Mouse (Mus musculus) embryonic facial prominence, embryonic 14.5 days (tissue): ENCODE data around the gene Mthfd1l. TPM values are rescaled to one million over a fixed set of nuclear protein-coding genes. Genes with fewer than 3 reads are reported as not detected.

ENCODE experiments used
- ATAC-seq: fragments of 200-750 bp; cut with Nextera tagmentation; 2 replicates; pipeline ENCODE4 v1.8.0; 2017; ENCODE audit warnings: low read depth, moderate number of reproducible peaks, moderate TSS enrichment
- DNase-seq: peaks from one replicate; pipeline ENCODE4 v3.0.0-alpha.2; 2015; ENCODE audit warnings: low spot score
- H3K27ac ChIP-seq: fragments of 300-500 bp; sonication (generic); replicated peaks from 2 replicates; pipeline ENCODE4 v1.5.1; 2014; ENCODE audit warnings: low read depth, mild to moderate bottlenecking, low read length, moderate library complexity
- H3K27me3 ChIP-seq: fragments of 300-500 bp; sonication (generic); replicated peaks from 2 replicates; pipeline ENCODE4 v1.6.1; 2014; ENCODE audit warnings: low read length; ENCODE audit not compliant: control insufficient read depth, insufficient read depth
- H3K36me3 ChIP-seq: fragments of 300-500 bp; sonication (generic); 2 replicates; pipeline ENCODE4 v1.6.1; 2014; ENCODE audit warnings: low read length, mixed read lengths; ENCODE audit not compliant: control insufficient read depth, insufficient read depth
- H3K4me1 ChIP-seq: fragments of 300-500 bp; sonication (generic); 2 replicates; pipeline ENCODE4 v1.6.1; 2014; ENCODE audit warnings: antibody characterized with exemption, low read length; ENCODE audit not compliant: control insufficient read depth, insufficient read depth
- H3K4me2 ChIP-seq: fragments of 300-500 bp; sonication (generic); 2 replicates; pipeline ENCODE4 v1.6.1; 2014; ENCODE audit warnings: low read depth, mild to moderate bottlenecking, low read length, moderate library complexity, mixed read lengths
- H3K4me3 ChIP-seq: fragments of 300-500 bp; sonication (generic); 2 replicates; pipeline ENCODE4 v1.5.1; 2014; ENCODE audit warnings: low read depth, mild to moderate bottlenecking, low read length
- H3K9ac ChIP-seq: fragments of 300-500 bp; sonication (generic); 2 replicates; pipeline ENCODE4 v1.6.1; 2014; ENCODE audit warnings: low read depth, mild to moderate bottlenecking, low read length, moderate library complexity, mixed read lengths
- H3K9me3 ChIP-seq: fragments of 300-500 bp; sonication (generic); 2 replicates; pipeline ENCODE4 v1.6.1; 2016; ENCODE audit warnings: low read length; ENCODE audit not compliant: control insufficient read depth
- WGBS: fragments of 180-500 bp; shearing (Covaris S2); extraction: QIAGEN DNeasy Blood & Tissue Kit; methylation state at CpG from one replicate; pipeline ENCODE4 v1.1.7; 2014; 5-methylcytosine and 5-hydroxymethylcytosine counted together
- polyA plus RNA-seq: library from polyadenylated mRNA; unstranded; fragments of >200 nt; fragmentation: Nextera tagmentation; extraction: Ambion mirVana; gene quantifications from 2 replicates; pipeline ENCODE4 v1.2.1, GENCODE M21; 2014

The Mthfd1l gene
- polyA plus RNA-seq, 1 experiment from 2014 or later, result 8.6 TPM

DNA sequence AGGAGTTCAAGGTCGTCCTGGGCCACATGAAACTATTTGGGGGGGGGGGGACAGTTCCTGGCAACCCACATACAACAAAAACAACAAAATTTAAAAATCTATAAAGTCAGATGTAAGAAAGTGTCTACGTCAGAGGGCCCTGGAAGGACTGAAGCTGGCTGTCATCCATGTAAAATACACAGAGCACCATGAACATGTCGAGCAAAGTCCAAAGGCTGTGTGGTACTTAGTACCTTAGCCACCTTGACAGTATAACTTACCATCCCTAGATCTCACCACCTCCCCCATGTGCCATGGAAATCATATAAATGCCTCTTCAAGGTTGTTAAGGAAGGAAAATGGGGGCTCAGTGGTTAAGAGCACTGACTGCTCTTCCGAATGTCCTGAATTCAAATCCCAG, 174.0 kb downstream of the Mthfd1l start:
- Histone ChIP-seq H3K4me2 (no peak overlapping the region), H3K27ac (no peak overlapping the region), H3K9ac (no peak overlapping the region), H3K27me3 (no peaks in the 10 kb centered on the region), H3K4me3 (no peak overlapping the region), H3K9me3 (no peaks in the 10 kb centered on the region), H3K36me3 (no peaks in the 10 kb centered on the region), H3K4me1 (no peaks in the 10 kb centered on the region)
- ATAC-seq, result no peak
- no peak for DNase-seq
- 86% methylated on average over 4 of the region's 4 CpGs for WGBS

DNA sequence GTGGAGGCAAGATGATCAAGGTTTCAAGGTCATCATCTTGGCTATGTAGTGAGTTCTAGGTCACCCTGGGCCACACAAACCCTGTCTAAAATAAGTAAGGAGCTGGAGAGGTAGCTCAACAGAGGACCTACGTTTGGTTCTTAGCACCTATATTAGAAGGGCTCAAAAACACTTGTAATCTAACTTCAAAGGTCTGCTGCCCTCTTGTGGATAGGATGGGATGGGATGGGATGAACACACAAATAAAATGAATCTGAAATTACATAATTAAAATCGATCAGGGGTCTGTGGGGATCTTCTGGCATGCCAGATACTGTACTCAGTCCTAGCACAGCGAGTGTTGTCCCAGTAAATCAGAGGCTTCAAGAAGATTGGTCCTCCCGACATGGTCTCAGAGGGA, 178.2 kb downstream of the Mthfd1l start:
- no peaks in the 10 kb centered on the region for H3K4me1 ChIP-seq
- H3K27ac ChIP-seq, result no peak overlapping the region
- ATAC-seq (no peak), DNase-seq (no peak)
- H3K4me2 ChIP-seq, result no peak overlapping the region
- no peak overlapping the region for H3K4me3 ChIP-seq
- no peak overlapping the region for H3K9ac ChIP-seq
- 92% methylated on average over 4 of the region's 4 CpGs for WGBS
- no peaks in the 10 kb centered on the region for H3K36me3 ChIP-seq
- no peaks in the 10 kb centered on the region for H3K9me3 ChIP-seq
- no peaks in the 10 kb centered on the region for H3K27me3 ChIP-seq

DNA sequence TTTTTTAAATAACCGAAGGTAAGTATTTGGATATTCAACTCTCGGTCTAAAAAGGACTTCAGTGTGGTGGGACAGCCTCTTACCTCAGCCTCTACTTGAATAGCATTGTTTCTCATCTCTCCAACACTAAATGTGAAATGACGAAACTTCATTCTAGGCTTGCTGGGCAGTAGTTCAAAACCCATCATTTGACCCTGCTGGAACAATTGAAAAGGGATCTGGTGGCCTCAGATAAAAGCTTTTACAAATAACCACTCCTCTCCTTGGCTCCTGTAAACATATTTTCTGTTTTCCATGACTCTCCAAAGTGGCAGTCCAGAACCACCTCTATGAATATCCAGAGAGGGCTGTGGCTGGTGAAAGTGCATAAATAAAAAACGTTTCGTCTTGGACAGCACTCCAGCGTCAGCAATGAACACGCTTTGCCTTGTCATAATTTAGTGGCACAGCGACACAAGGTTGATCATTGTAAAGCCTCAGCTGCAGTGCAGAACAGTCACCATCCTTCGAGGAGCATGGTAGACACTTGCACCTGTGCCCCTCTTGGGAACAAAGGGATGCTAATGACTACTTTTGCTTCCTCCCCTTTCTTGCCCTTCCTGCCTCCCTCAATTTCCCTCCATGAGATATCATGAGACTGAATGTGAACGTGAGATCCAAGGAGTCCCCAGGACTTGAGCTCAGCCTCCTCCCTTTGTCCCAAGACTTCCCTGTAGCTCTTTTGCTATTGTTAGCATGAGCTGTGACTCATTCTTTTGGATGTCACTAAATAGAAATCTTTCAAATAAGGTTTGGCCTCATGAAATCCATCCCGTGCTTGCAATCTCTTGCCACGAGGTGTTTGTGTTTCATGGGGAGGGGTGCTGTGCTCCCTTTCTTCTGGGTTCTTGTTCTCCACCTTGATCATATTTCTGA, 179.2 kb downstream of the Mthfd1l start:
- no peaks in the 10 kb centered on the region for H3K27me3 ChIP-seq
- WGBS, result 82% methylated on average over 12 of the region's 12 CpGs
- no peak overlapping the region for H3K9ac ChIP-seq
- H3K9me3 ChIP-seq, result no peaks in the 10 kb centered on the region
- H3K4me2 ChIP-seq, result no peak overlapping the region
- peak overlapping the region; percentile 33; the same call in 1 of the 2 replicates for H3K27ac ChIP-seq
- DNase-seq, result peak; percentile 59
- ATAC-seq, result peak; percentile 56; the same call in 1 of the 2 replicates
- H3K4me3 ChIP-seq, result no peak overlapping the region
- no peaks in the 10 kb centered on the region for H3K36me3 ChIP-seq
- no peaks in the 10 kb centered on the region for H3K4me1 ChIP-seq

DNA sequence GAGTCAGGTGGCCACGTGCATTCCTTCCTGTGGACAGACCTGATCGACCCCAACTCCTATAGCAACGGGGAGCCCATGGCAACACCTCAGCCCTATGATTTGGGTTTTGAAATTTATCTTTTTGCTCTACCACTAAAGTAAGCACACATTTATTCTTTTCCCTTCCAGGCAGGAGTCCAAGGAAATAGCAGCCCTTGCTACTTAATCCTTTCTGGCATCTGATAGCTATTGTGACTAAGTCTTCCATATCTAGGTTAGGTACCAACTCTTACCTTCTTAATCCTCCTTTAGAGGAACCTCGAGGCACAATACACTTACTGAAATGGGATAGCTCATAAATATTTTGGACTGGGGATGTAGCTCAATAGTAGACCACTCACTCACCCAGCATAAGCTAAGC, 180.1 kb downstream of the Mthfd1l start:
- H3K4me3 ChIP-seq, result no peak overlapping the region
- H3K4me2 ChIP-seq, result no peak overlapping the region
- DNase-seq (peak; percentile 59), ATAC-seq (peak; percentile 78)
- H3K9ac ChIP-seq, result no peak overlapping the region
- peak overlapping the region; percentile 33; the same call in 1 of the 2 replicates for H3K27ac ChIP-seq
- 63% methylated on average over 4 of the region's 4 CpGs for WGBS
- no peaks in the 10 kb centered on the region for H3K27me3 ChIP-seq
- no peaks in the 10 kb centered on the region for H3K4me1 ChIP-seq
- H3K9me3 ChIP-seq, result no peaks in the 10 kb centered on the region
- no peaks in the 10 kb centered on the region for H3K36me3 ChIP-seq

DNA sequence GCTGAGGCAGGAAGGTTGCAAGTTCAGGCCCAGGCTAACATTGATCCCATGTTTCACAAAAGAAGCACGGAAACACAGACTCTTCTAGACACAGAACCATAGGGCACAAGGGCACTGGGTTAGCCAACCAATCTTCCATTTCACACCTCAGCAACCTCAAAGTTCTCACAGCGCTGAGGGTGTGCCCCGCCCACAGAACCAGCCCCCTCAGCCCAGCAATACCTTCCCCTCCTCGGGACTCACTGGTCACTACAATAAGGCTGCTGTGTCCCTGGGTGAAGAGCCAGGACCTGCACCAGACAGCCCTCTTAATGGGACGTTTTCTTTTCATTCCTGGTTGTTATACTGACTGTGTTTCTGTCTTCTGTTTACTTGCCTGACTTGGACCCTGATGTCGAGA, 181.1 kb downstream of the Mthfd1l start:
- Histone ChIP-seq H3K27me3 (no peaks in the 10 kb centered on the region), H3K4me2 (no peak overlapping the region), H3K4me3 (no peak overlapping the region), H3K36me3 (no peaks in the 10 kb centered on the region), H3K9ac (no peak overlapping the region), H3K4me1 (no peaks in the 10 kb centered on the region), H3K9me3 (no peaks in the 10 kb centered on the region), H3K27ac (no peak overlapping the region)
- DNase-seq (no peak), ATAC-seq (no peak)
- 78% methylated on average over 6 of the region's 6 CpGs for WGBS

DNA sequence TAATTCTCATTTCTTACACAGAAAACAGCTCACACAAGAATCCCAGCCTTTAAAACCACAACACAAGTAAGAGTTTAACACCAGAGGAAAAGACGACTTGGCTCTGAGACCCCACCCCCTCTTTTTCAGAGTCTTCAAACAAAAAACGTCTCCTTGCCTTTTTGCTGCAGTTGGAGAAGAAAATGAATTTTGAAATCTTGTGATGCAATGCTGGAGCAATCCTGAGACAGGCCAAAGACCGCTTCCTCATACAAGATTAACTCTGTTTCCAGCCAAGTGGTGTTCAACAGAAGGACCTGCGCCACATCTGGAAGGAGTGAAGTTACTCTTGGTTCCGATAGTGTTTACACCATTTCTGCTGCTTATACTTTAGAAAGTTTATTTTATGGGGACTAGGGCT, 182.6 kb downstream of the Mthfd1l start:
- H3K36me3 ChIP-seq, result no peaks in the 10 kb centered on the region
- ATAC-seq, result no peak
- no peaks in the 10 kb centered on the region for H3K27me3 ChIP-seq
- DNase-seq, result peak; percentile 74
- no peak overlapping the region for H3K4me2 ChIP-seq
- no peak overlapping the region for H3K27ac ChIP-seq
- no peaks in the 10 kb centered on the region for H3K4me1 ChIP-seq
- 52% methylated on average over 5 of the region's 5 CpGs for WGBS
- H3K4me3 ChIP-seq, result no peak overlapping the region
- H3K9me3 ChIP-seq, result no peaks in the 10 kb centered on the region
- H3K9ac ChIP-seq, result no peak overlapping the region

DNA sequence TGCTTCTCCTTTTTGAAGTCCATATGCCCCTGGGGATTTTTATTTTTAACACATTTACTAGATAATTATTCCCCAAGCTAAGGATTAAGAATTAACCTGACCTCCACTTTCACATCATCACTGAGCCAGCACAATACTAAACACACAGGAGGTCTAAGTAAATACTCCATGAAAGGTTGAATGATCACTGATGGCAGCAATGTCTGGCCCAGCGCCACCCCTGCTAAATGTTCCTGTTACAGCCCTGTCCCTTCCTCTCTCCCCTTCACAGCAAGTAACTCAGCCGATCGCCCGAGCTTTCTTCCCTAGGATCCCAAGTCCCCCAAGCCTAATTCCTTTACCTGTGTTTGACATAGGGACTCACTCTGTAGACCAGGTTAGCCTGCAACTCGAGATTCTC, 185.6 kb downstream of the Mthfd1l start:
- Histone ChIP-seq H3K4me1 (peaks cover 4% of the 10 kb centered on the region; the same call in 1 of the 2 replicates), H3K4me2 (no peak overlapping the region), H3K9ac (no peak overlapping the region), H3K27me3 (no peaks in the 10 kb centered on the region), H3K4me3 (no peak overlapping the region), H3K36me3 (no peaks in the 10 kb centered on the region), H3K9me3 (no peaks in the 10 kb centered on the region), H3K27ac (no peak overlapping the region)
- DNase-seq (no peak), ATAC-seq (no peak)
- 85% methylated on average over 5 of the region's 5 CpGs for WGBS

DNA sequence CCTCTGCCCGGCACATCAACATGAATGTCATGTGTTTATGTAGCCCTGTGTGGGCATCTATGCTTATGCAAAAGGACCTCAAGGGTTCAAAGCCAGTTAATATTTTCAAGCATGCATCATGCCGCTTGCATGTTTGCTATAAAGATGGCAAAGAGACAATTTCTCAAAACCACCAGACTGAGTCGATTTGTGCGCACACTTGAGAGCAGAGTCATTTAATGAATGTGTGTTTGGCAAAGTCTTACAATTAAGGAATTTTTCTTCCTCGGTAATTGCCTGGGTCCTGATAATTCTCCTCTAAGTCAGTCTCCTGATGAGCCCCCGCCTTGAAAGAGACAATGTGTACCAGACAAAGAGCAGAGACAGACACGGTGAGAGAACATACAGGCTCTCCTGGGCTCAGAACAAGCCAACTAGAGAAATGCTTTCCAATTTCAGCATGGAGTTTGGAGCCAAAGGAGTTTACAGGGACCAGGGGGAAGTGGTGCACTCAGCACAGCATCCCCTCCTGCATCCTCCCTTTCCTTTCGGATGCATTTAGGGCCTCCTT, 186.7 kb downstream of the Mthfd1l start:
- Histone ChIP-seq H3K9me3 (no peaks in the 10 kb centered on the region), H3K4me3 (no peak overlapping the region), H3K27me3 (no peaks in the 10 kb centered on the region), H3K4me2 (no peak overlapping the region), H3K27ac (no peak overlapping the region), H3K9ac (no peak overlapping the region), H3K36me3 (no peaks in the 10 kb centered on the region), H3K4me1 (peaks cover 4% of the 10 kb centered on the region; the same call in 1 of the 2 replicates)
- DNase-seq (peak; percentile 39), ATAC-seq (no peak)
- 70% methylated on average over 8 of the region's 8 CpGs for WGBS
